Mouse (Mus musculus) CH12.LX (cell line): Measurements from ENCODE around the gene Ssh2. TPM values are rescaled to one million over a fixed set of nuclear protein-coding genes. Genes with fewer than 3 reads are reported as not detected.

Source experiments
- DNase-seq: peaks from one replicate; pipeline ENCODE4 v3.0.0-alpha.2; 2013; ENCODE audit errors: extremely low read depth
- H3K27ac ChIP-seq: 2 replicates; pipeline ENCODE4 v1.5.1; 2012; ENCODE audit warnings: low read depth, mild to moderate bottlenecking, control low read depth, moderate library complexity; ENCODE audit not compliant: insufficient read depth
- H3K27me3 ChIP-seq: replicated peaks from 2 replicates; pipeline ENCODE3; 2012; ENCODE audit warnings: inconsistent platforms
- H3K36me3 ChIP-seq, 2 experiments: replicated peaks in 1 of 2; 2 replicates each; pipeline versions ENCODE3 to v1.6.1; 2012; ENCODE audit warnings: inconsistent platforms in 1 of 2, low read length in 1 of 2, mild to moderate bottlenecking in 1 of 2, mixed read lengths in 1 of 2, moderate library complexity in 1 of 2; ENCODE audit not compliant: control insufficient read depth in 1 of 2, insufficient read depth in 1 of 2
- H3K4me1 ChIP-seq, 2 experiments: 2 replicates each; pipeline ENCODE4 v1.6.1; 2012; ENCODE audit warnings: inconsistent platforms in 1 of 2, moderate library complexity in 1 of 2; ENCODE audit not compliant: insufficient read depth in 2 of 2, control insufficient read depth in 1 of 2
- H3K4me2 ChIP-seq: 2 replicates; pipeline ENCODE4 v1.6.1; 2012; ENCODE audit warnings: low read depth, mild to moderate bottlenecking, control low read depth; ENCODE audit not compliant: poor library complexity, insufficient read depth, severe bottlenecking
- H3K4me3 ChIP-seq, 3 experiments: fragments of 150-350 bp in 1 of 3; sonication (generic) in 1 of 3; replicated peaks in 1 of 3; 2 replicates each; pipeline versions ENCODE3 to v1.5.1; 2011 to 2012; ENCODE audit warnings: low read depth in 2 of 3, low read length in 2 of 3, mild to moderate bottlenecking in 2 of 3, moderate library complexity in 2 of 3, control low read depth in 1 of 3, improper control_type of control experiment in 1 of 3, inconsistent platforms in 1 of 3, mixed read lengths in 1 of 3; ENCODE audit not compliant: poor library complexity in 1 of 3
- H3K79me2 ChIP-seq: replicated peaks from 2 replicates; pipeline ENCODE4 v1.6.1; 2012; ENCODE audit warnings: mild to moderate bottlenecking, moderate library complexity; ENCODE audit not compliant: control insufficient read depth, poor library complexity, insufficient read depth, severe bottlenecking; ENCODE audit errors: extremely low read depth
- H3K9ac ChIP-seq: 2 replicates; pipeline ENCODE4 v1.6.1; 2012; ENCODE audit warnings: low read depth, mild to moderate bottlenecking, control low read depth, moderate library complexity; ENCODE audit not compliant: insufficient read depth
- H3K9me3 ChIP-seq: replicated peaks from 2 replicates; pipeline ENCODE3; 2012; ENCODE audit warnings: low read length, inconsistent platforms, mixed read lengths
- BHLHE40 ChIP-seq: IDR thresholded peaks from 2 replicates; pipeline ENCODE4 v1.6.1; 2011; ENCODE audit warnings: mild to moderate bottlenecking, low read depth, low read length, improper control_type of control experiment
- CHD1 ChIP-seq: IDR thresholded peaks from 2 replicates; pipeline ENCODE4 v1.6.1; 2012; ENCODE audit warnings: low read depth, low read length, improper control_type of control experiment, inconsistent platforms
- CHD2 ChIP-seq: IDR thresholded peaks from 2 replicates; pipeline ENCODE4 v1.6.1; 2011; ENCODE audit warnings: low read length, improper control_type of control experiment
- CTCF ChIP-seq, 2 experiments: IDR thresholded peaks in 1 of 2; conservative IDR thresholded peaks in 1 of 2; 2 replicates each; pipeline ENCODE4 v1.5.1; 2011 to 2012; ENCODE audit warnings: low read depth in 2 of 2, low read length in 2 of 2, improper control_type of control experiment in 1 of 2, inconsistent platforms in 1 of 2, mild to moderate bottlenecking in 1 of 2, moderate library complexity in 1 of 2
- E2F4 ChIP-seq: IDR thresholded peaks from 2 replicates; pipeline ENCODE4 v1.6.1; 2011; ENCODE audit warnings: low read depth, low read length, improper control_type of control experiment; ENCODE audit not compliant: insufficient replicate concordance
- ELF1 ChIP-seq: IDR thresholded peaks from 2 replicates; pipeline ENCODE4 v1.6.1; 2014; ENCODE audit warnings: low read depth, mild to moderate bottlenecking, inconsistent platforms, low read length, improper control_type of control experiment
- EP300 ChIP-seq: IDR thresholded peaks from 2 replicates; pipeline ENCODE4 v1.6.1; 2011; ENCODE audit warnings: low read length, improper control_type of control experiment
- ETS1 ChIP-seq: conservative IDR thresholded peaks from 2 replicates; pipeline ENCODE4 v1.6.1; 2012; ENCODE audit warnings: low read depth, mild to moderate bottlenecking, inconsistent platforms, low read length, improper control_type of control experiment, moderate library complexity
- GABPA ChIP-seq: IDR thresholded peaks from 2 replicates; pipeline ENCODE4 v1.6.1; 2012; ENCODE audit warnings: low read depth, low read length, improper control_type of control experiment, inconsistent platforms; ENCODE audit not compliant: insufficient replicate concordance
- HCFC1 ChIP-seq: IDR thresholded peaks from 2 replicates; pipeline ENCODE4 v1.6.1; 2012; ENCODE audit warnings: low read depth, mild to moderate bottlenecking, inconsistent platforms, low read length, improper control_type of control experiment
- IRF4 ChIP-seq: IDR thresholded peaks from 2 replicates; pipeline ENCODE4 v1.6.1; 2014; ENCODE audit warnings: low read depth, mild to moderate bottlenecking, inconsistent platforms, low read length, improper control_type of control experiment
- JUN ChIP-seq: IDR thresholded peaks from 2 replicates; pipeline ENCODE4 v1.6.1; 2011; ENCODE audit warnings: low read depth, mild to moderate bottlenecking, low read length, improper control_type of control experiment, moderate library complexity; ENCODE audit not compliant: insufficient read depth
- JUND ChIP-seq: conservative IDR thresholded peaks from 2 replicates; pipeline ENCODE4 v1.6.1; 2011; ENCODE audit warnings: low read depth, low read length, improper control_type of control experiment
- KAT2A ChIP-seq: IDR thresholded peaks from 2 replicates; pipeline ENCODE4 v1.6.1; 2012; ENCODE audit warnings: low read length, improper control_type of control experiment, inconsistent platforms; ENCODE audit not compliant: insufficient replicate concordance
- MAFK ChIP-seq: IDR thresholded peaks from 2 replicates; pipeline ENCODE4 v1.6.1; 2011; ENCODE audit warnings: low read length, improper control_type of control experiment; ENCODE audit not compliant: insufficient replicate concordance
- MAX ChIP-seq: IDR thresholded peaks from 2 replicates; pipeline ENCODE4 v1.6.1; 2011; ENCODE audit warnings: low read length, improper control_type of control experiment
- MAZ ChIP-seq: IDR thresholded peaks from 2 replicates; pipeline ENCODE4 v1.6.1; 2012; ENCODE audit warnings: low read depth, mild to moderate bottlenecking, inconsistent platforms, low read length, improper control_type of control experiment, moderate library complexity
- MEF2A ChIP-seq: IDR thresholded peaks from 2 replicates; pipeline ENCODE4 v1.6.1; 2014; ENCODE audit warnings: low read depth, mild to moderate bottlenecking, inconsistent platforms, low read length, improper control_type of control experiment, borderline replicate concordance
- MXI1 ChIP-seq: IDR thresholded peaks from 2 replicates; pipeline ENCODE4 v1.6.1; 2011; ENCODE audit warnings: mild to moderate bottlenecking, low read depth, low read length, improper control_type of control experiment
- MYC ChIP-seq: IDR thresholded peaks from 2 replicates; pipeline ENCODE4 v1.6.1; 2011; ENCODE audit warnings: low read depth, mild to moderate bottlenecking, improper control_type of control experiment, low read length
- NELFE ChIP-seq: IDR thresholded peaks from 2 replicates; pipeline ENCODE4 v1.6.1; 2011; ENCODE audit warnings: low read depth, low read length, improper control_type of control experiment
- NRF1 ChIP-seq: IDR thresholded peaks from 2 replicates; pipeline ENCODE4 v1.6.1; 2014; ENCODE audit warnings: low read depth, mild to moderate bottlenecking, inconsistent platforms, low read length, improper control_type of control experiment, moderate library complexity
- PAX5 ChIP-seq: IDR thresholded peaks from 2 replicates; pipeline ENCODE4 v1.6.1; 2012; ENCODE audit warnings: low read length, inconsistent platforms, mixed read lengths
- POLR2A ChIP-seq: IDR thresholded peaks from 2 replicates; pipeline ENCODE4 v1.6.1; 2011; ENCODE audit warnings: low read depth, mild to moderate bottlenecking, improper control_type of control experiment, low read length
- POLR2AphosphoS2 ChIP-seq: IDR thresholded peaks from 2 replicates; pipeline ENCODE4 v1.6.1; 2011; ENCODE audit warnings: low read depth, low read length, improper control_type of control experiment
- RAD21 ChIP-seq: IDR thresholded peaks from 2 replicates; pipeline ENCODE4 v1.6.1; 2011; ENCODE audit warnings: low read depth, mild to moderate bottlenecking, low read length, improper control_type of control experiment, moderate library complexity
- RCOR1 ChIP-seq: conservative IDR thresholded peaks from 2 replicates; pipeline ENCODE4 v1.6.1; 2012; ENCODE audit warnings: low read depth, mild to moderate bottlenecking, inconsistent platforms, low read length, improper control_type of control experiment
- SIN3A ChIP-seq: IDR thresholded peaks from 2 replicates; pipeline ENCODE4 v1.6.1; 2012; ENCODE audit warnings: low read length, improper control_type of control experiment, inconsistent platforms
- SMC3 ChIP-seq: IDR thresholded peaks from 2 replicates; pipeline ENCODE4 v1.6.1; 2011; ENCODE audit warnings: low read depth, low read length, improper control_type of control experiment
- TBP ChIP-seq: conservative IDR thresholded peaks from 2 replicates; pipeline ENCODE4 v1.6.1; 2011; ENCODE audit warnings: low read depth, low read length, improper control_type of control experiment
- TCF12 ChIP-seq: IDR thresholded peaks from 2 replicates; pipeline ENCODE4 v1.6.1; 2014; ENCODE audit warnings: low read depth, mild to moderate bottlenecking, inconsistent platforms, low read length, improper control_type of control experiment
- UBTF ChIP-seq: IDR thresholded peaks from 2 replicates; pipeline ENCODE4 v1.6.1; 2012; ENCODE audit warnings: low read depth, mild to moderate bottlenecking, inconsistent platforms, low read length, improper control_type of control experiment, moderate library complexity
- USF1 ChIP-seq: IDR thresholded peaks from 2 replicates; pipeline ENCODE4 v1.6.1; 2014; ENCODE audit warnings: low read depth, mild to moderate bottlenecking, inconsistent platforms, low read length, improper control_type of control experiment
- USF2 ChIP-seq: conservative IDR thresholded peaks from 2 replicates; pipeline ENCODE4 v1.6.1; 2011; ENCODE audit warnings: low read depth, low read length, improper control_type of control experiment
- ZC3H11A ChIP-seq: IDR thresholded peaks from 2 replicates; pipeline ENCODE4 v1.6.1; 2012; ENCODE audit warnings: low read depth, mild to moderate bottlenecking, inconsistent platforms, low read length, improper control_type of control experiment
- ZKSCAN1 ChIP-seq: IDR thresholded peaks from 2 replicates; pipeline ENCODE4 v1.6.1; 2012; ENCODE audit warnings: low read depth, inconsistent platforms, low read length, improper control_type of control experiment, borderline replicate concordance
- ZMIZ1 ChIP-seq: IDR thresholded peaks from 2 replicates; pipeline ENCODE4 v1.6.1; 2012; ENCODE audit warnings: low read depth, mild to moderate bottlenecking, inconsistent platforms, low read length, improper control_type of control experiment
- ZNF384 ChIP-seq: IDR thresholded peaks from 2 replicates; pipeline ENCODE4 v1.6.1; 2012; ENCODE audit warnings: low read depth, low read length, improper control_type of control experiment, inconsistent platforms
- dilution Hi-C: fragments of 300-500 bp; cut with MboI; formaldehyde crosslinking; loops from 2 replicates; pipeline ENCODE4 v1.14.3; 2020; ENCODE audit warnings: low sequenced_read_pairs; ENCODE audit not compliant: extremely low pct_unique_long_range_greater_than_20kb, extremely low pct_ligation_motif_present
- in situ Hi-C: fragments of 300-500 bp; cut with MboI; formaldehyde crosslinking; loops from 3 replicates; pipeline ENCODE4 v1.14.3; 2019; ENCODE audit warnings: low sequenced_read_pairs, low pct_ligation_motif_present, low pct_unique_long_range_greater_than_20kb, mixed read lengths
- polyA plus RNA-seq: library from polyadenylated mRNA; unstranded; fragments of >175 nt; gene quantifications from 2 replicates; pipeline ENCODE4 v1.2.1, GENCODE M21; 2012; ENCODE audit warnings: low read depth; ENCODE audit not compliant: insufficient read length
- total RNA-seq, 2 experiments: library from RNA; depleted of rRNA; stranded (reverse); fragments of 300-350 nt in 1 of 2; fragments of >200 nt in 1 of 2; gene quantifications; 2 replicates each; pipeline ENCODE4 v1.2.3; 2012 to 2014

Ssh2 gene
- total and polyA plus RNA-seq, 3 experiments: 5.9 to 14.6 (median 6.3) TPM

DNA sequence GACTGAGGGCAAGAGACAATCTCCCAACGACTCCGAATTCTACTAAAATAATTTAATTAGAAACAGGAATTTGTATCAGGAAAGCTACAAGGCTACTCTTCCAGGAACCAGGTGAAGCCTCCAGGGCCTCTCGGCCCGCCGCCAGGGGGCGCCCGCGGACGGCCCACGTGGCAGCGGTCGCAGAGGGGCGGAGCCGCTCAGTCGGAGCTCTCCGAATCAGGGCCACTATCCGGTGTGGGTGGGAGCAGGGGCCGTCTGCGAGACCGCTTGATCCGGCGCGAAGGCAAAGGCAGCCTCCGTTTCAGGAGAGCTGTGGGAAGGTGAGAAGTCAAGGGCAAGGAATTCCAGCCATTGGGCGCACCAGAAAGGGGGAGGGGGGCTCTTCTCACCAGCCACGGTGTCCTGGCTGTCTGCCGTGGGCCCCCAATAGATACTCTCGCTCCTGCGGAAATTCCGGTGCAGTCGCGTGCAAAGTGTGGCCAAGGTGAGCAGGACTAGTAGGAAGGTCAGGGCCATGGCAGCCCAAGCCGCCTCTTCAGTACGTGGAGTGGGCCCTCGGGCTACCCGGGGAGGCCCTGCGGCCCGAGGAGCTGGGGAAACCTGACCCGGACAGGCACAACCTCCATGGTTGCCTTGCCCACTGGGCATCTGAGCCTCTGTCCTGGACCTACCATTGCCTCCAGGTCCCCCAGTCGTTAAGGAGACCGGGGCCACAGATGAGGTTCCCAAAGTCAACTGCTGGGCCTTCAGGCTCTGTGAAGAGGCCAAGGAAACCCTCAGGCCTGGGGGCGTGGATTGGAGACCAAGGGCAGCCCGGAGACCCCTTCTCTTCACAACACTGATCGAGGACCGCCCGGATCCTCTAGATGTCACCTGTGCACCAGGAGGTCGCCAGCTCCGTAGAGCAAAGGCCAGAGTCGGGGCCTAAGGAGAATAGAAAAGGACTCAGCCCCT lies 292.3 kb downstream of the Ssh2 start:
- no peaks in the 10 kb centered on the region for H3K9me3 ChIP-seq
- dilution Hi-C loops: no loop called here
- H3K27ac ChIP-seq: no peak overlapping the region
- H3K4me3 ChIP-seq: peak overlapping the region; percentile 25 to 55 (median 40)
- H3K4me1 ChIP-seq: peaks cover 10 to 30% of the 10 kb centered on the region in 2 experiments
- H3K79me2 ChIP-seq: no peaks in the 10 kb centered on the region
- H3K27me3 ChIP-seq: no peaks in the 10 kb centered on the region
- H3K4me2 ChIP-seq: peak overlapping the region; percentile 81
- DNase-seq: peak; percentile 81
- in situ Hi-C loops: no loop called here
- H3K9ac ChIP-seq: peak overlapping the region; percentile 45; the same call in 1 of the 2 replicates
- peak; percentile 94 for TF ChIP-seq SIN3A
- TF ChIP-seq TCF12: peak; percentile 49
- no peak for TF ChIP-seq MEF2A
- TF ChIP-seq HCFC1: peak; percentile 60
- no peak for TF ChIP-seq UBTF
- TF ChIP-seq ELF1: peak; percentile 64
- no peak for TF ChIP-seq PAX5
- no peak for TF ChIP-seq ZNF384
- TF ChIP-seq KAT2A: no peak
- TF ChIP-seq IRF4: no peak
- no peak for TF ChIP-seq E2F4
- TF ChIP-seq JUND: no peak
- TF ChIP-seq EP300: no peak
- no peak for TF ChIP-seq ZMIZ1
- no peak for TF ChIP-seq MAFK
- TF ChIP-seq JUN: no peak
- TF ChIP-seq MAZ: no peak
- peak; percentile 97 for TF ChIP-seq MAX
- TF ChIP-seq POLR2A: peak; percentile 75
- TF ChIP-seq SMC3: peak; percentile 91
- TF ChIP-seq RCOR1: 0 out of 2 replicates have a peak, but pooled peaks have one; percentile 20
- TF ChIP-seq RAD21: peak; percentile 70
- TF ChIP-seq USF2: peak; percentile 72
- TF ChIP-seq CTCF (conservative IDR thresholded peaks at IDR 0.05 in 1 of 2, IDR thresholded peaks at IDR 0.05 in 1 of 2; ENCODE audit: low read depth in 2 of 2, low read length in 2 of 2): peak; percentile 88 to 98
- peak; percentile 48; the same call in 1 of the 2 replicates for TF ChIP-seq NELFE
- peak; percentile 47; the same call in 1 of the 2 replicates for TF ChIP-seq CHD2
- TF ChIP-seq BHLHE40: peak; percentile 55; the same call in 1 of the 2 replicates
- TF ChIP-seq ZKSCAN1: no peak
- TF ChIP-seq MXI1: peak; percentile 100
- no peak for TF ChIP-seq GABPA
- TF ChIP-seq CHD1: no peak
- TF ChIP-seq ZC3H11A: 0 out of 2 replicates have a peak, but pooled peaks have one; percentile 11
- no peak for TF ChIP-seq ETS1
- no peak; the same call in 1 of the 2 replicates for TF ChIP-seq POLR2AphosphoS2
- TF ChIP-seq USF1: peak; percentile 89
- no peak for TF ChIP-seq TBP
- TF ChIP-seq MYC: peak; percentile 99
- no peak for TF ChIP-seq NRF1
- peaks cover 43 to 73% of the 10 kb centered on the region in 2 experiments for H3K36me3 ChIP-seq
